Mouse (Mus musculus): Measurements from ENCODE around the gene Tcf12. TPM values are rescaled to one million over a fixed set of nuclear protein-coding genes. Genes with fewer than 3 reads are reported as not detected.

Gene Tcf12
- total RNA-seq, 2 experiments from 2014 or later: 120 to 131 TPM

DNA sequence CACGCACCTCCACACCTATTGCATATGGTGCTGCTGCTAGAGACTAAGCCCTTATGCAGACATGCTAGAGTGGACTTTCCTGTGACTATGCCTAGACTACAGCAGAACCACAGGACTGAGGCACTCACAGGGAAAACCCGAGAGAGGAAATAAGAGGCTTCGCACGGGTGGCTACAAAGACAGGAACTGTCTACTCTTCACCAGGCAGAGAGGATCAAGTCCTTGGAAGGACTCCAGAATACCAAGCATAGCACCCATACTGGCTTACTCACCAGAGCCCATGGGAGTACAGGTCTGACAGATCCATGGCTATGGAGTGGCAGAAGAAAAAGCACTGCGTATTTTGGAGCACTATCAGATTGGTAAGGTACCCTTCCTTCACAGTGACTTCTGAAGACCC, 269.8 kb downstream of the Tcf12 start:
- DNase-seq (ENCODE audit: low spot score in 2 of 2): no peak

DNA sequence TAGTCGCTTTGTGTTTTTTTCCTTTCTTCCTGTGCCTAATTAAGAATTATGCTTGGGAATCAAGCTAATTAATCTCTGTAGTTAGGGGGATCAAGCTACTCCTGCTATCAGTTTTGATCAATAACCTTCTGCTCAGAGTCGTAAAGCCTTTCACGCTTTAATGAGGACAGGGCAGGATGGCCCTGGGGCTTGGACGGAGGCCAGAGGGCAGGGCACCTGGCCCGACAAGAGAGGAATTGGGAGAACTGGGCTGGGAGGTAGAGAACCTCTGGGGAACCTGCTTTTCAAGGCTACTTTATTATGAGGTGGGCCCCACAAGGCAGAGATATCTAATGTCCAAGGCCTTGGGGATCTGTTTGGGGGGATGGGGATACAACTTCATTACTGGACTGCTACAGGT, 274.3 kb downstream of the Tcf12 start:
- DNase-seq (ENCODE audit: low spot score in 2 of 2): no peak

- DNase-seq (ENCODE audit: low spot score in 2 of 2): no peak
Observed at GRCm38 (mm10) chr9:71836366-71836765, 275.3 kb downstream of the Tcf12 start.

DNA sequence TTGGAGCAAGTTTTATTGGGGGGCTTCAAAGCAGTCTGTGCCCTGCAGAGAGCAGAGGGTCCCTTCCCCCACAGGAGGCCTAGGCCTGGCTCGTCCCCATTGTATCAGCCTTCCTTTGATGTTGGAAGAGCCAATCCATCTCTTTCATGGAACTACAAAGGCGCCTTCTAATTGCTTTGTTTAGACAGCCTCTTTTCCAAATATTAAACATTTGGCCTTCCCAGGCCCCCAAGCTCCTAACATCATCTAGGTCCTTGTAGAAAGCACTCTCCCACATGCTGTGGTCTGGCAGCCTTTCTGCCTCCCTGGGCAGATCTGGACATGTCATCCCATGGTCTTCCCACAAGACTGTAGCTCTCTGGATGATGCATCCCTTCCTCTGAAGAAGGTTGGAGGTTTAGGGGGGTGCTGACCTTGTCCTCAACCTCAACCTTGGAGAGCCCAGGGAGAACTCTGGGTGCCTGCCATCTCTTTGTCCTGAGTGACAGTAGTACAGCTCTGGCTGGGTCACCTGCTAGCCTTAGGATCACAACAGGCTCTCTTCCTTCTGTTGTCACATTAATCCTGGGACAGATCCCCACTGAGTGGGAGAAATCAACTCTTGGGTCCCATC, 276.4 kb downstream of the Tcf12 start:
- no peak for DNase-seq (ENCODE audit: low spot score in 2 of 2)

DNA sequence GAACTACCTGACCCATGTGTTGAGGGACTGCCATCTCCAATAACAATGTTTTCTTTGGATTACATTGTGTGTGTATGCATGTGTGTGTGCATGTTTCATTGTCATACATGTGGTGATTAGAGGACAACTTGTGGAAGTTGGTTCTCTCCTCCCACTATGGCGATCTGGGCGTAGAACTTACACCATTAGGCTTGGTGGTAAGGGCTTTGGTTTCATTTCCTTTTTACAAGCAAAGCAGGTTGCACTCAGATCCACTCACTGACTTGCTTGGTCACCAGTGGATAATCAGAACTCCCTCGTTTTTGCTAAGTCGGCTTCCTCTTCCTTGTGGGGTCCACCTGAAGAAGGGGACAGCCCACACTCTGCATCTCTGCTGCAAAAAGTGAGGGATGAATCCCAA, 277.0 kb downstream of the Tcf12 start:
- DNase-seq (ENCODE audit: low spot score in 2 of 2): no peak

GRCm38 (mm10) chr9:71831756-71832699, 279.6 kb downstream of the Tcf12 start:
- DNase-seq (ENCODE audit: low spot score in 2 of 2): peak; percentile 66

- no peak for DNase-seq (ENCODE audit: low spot score in 2 of 2)
Observed at GRCm38 (mm10) chr9:71830994-71831393, 280.7 kb downstream of the Tcf12 start.

DNA sequence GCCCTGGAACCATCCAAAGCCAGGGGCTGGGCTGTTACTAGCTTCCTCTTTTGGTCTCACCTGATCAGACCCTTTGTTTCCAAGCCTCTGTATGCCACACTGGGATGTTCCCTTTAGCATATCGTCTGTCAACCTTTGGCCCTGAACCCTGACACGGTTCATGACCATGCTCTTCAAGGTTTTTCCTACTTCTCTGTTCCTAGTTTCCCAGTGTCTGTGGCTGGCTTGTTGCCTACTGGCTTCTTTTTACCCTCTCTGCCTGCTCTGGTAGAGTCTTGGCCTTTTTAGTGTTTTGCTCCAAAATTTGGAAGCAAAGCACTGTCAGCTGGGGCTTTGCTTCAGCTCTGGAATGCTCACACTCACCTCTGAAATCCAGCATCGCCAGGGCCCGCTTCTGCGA, 281.3 kb downstream of the Tcf12 start:
- no peak for DNase-seq (ENCODE audit: low spot score in 2 of 2)

DNA sequence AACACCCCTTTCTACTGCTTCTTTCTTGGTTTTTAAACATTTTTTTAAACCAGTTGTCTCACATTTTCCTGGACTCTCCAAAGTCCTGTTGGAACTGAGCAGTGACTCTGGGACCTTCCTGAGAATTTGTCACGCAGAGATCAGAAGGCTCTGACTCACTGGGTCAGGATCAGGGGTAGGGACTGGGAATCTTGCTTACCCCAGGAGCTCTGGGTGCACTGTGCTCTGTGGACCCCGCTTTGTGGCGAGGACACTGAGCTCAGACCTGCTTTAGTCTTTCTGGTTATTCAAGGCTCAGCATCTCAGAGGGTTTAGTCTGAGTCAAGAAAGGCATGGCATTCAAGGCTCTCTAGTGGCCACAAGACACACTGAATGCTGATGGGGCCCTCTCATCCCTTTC, 281.9 kb downstream of the Tcf12 start:
- no peak for DNase-seq (ENCODE audit: low spot score in 2 of 2)

- no peak for DNase-seq (ENCODE audit: low spot score in 2 of 2)
Observed at GRCm38 (mm10) chr9:71829137-71829536, 282.5 kb downstream of the Tcf12 start.

DNA sequence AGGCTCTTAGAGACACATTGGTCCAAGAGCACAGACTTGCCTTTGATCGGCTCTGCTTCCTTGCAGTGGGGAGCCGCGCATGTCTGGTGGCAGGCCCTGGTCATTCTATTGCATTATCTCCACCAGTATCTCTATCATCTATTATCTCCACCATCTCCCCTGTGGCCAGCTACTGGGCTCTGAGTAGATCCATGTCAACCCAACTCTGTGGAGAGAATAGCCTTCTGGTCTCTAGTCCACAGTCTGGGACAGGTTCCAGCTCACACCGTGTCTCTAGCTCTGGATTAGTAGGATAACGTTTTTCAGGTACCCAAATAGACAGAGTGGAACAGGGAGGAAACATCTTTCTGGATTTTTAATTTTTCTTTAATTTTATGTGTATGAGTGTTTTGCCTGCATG, 284.3 kb downstream of the Tcf12 start:
- DNase-seq (ENCODE audit: low spot score in 2 of 2): no peak

- DNase-seq (ENCODE audit: low spot score in 2 of 2): peak; percentile 34 to 65
Observed at GRCm38 (mm10) chr9:71826040-71826525, 285.6 kb downstream of the Tcf12 start.

GRCm38 (mm10) chr9:71822003-71822402, 289.7 kb downstream of the Tcf12 start:
- no peak for DNase-seq (ENCODE audit: low spot score in 2 of 2)

- no peak for DNase-seq (ENCODE audit: low spot score in 2 of 2)
Observed at GRCm38 (mm10) chr9:71818453-71818852, 293.2 kb downstream of the Tcf12 start.

DNA sequence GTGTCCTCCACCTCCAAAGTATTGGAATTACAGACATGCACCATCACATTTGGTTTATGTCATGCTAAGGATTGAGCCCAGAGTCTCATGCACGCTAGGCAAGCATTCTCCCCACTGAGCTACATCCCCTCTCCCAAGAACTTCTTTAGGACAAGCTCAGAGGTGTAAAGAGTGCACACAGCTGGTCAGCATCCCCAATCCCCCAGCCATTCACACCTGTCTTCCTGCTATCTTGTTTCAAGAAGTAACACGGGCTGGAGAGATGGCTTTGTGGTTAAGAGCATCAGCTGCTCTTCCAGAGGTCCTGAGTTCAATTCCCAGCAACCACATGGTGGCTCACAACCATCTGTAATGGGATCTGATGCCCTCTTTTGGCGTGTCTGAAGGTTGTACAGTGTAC, 295.6 kb downstream of the Tcf12 start:
- no peak for DNase-seq (ENCODE audit: low spot score in 2 of 2)

DNA sequence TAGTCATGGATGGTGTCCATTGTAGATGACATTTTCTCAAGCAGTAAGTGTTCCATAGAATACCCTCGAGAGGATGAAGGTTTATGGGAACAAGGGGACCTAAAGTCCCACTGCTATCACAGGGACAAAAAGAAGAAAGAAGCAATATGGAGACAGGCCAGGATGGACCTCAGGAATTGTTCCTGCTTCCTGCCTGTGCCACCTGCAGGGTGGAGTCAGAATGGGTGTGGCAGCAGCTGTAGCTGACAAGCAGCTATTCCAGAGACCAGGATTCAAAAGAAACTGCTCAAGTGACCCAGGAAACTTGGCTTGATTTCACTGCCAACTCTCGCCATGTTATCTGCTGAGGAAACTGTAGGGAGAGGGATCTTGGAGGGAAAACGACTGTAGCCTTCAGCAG, 298.1 kb downstream of the Tcf12 start:
- DNase-seq (ENCODE audit: low spot score in 2 of 2): no peak

- no peak for DNase-seq (ENCODE audit: low spot score in 2 of 2)
Observed at GRCm38 (mm10) chr9:71812914-71813313, 298.8 kb downstream of the Tcf12 start.

GRCm38 (mm10) chr9:71812402-71812801, 299.3 kb downstream of the Tcf12 start:
- no peak for DNase-seq (ENCODE audit: low spot score in 2 of 2)

- no peak for DNase-seq (ENCODE audit: low spot score in 2 of 2)
Observed at GRCm38 (mm10) chr9:71811404-71811803, 300.3 kb downstream of the Tcf12 start.

GRCm38 (mm10) chr9:71810723-71811122, 300.9 kb downstream of the Tcf12 start:
- no peak for DNase-seq (ENCODE audit: low spot score in 2 of 2)

DNA sequence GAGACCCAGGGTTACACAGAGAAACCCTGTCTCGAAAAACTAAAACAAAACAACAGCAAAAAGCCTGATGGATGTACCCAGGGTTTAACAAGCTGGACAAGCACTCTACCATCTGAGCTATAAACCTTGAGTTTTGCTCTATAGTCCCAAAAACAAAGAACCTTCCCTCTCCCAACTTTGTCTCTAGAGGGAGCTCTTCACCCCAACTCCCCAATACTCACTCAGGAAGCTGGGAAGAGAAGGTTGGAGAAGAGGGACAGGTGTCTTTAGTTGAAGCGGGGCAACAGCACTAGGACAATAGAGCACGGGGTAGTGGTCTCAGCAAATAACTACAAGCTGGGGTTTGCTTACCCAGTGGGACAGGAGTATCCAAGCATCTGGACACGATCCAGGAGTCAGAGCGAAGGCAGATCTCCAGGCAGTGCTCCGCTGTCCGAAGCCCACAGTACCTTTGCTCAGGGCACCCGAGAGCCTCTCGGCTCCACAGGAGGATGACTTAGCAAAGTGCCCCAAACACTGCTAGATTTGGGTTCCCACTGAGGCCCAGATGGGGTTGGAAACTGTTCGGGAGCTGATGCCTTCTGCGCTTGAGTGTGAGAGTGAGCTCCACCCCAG, 302.9 kb downstream of the Tcf12 start:
- DNase-seq (ENCODE audit: low spot score in 2 of 2): no peak

DNA sequence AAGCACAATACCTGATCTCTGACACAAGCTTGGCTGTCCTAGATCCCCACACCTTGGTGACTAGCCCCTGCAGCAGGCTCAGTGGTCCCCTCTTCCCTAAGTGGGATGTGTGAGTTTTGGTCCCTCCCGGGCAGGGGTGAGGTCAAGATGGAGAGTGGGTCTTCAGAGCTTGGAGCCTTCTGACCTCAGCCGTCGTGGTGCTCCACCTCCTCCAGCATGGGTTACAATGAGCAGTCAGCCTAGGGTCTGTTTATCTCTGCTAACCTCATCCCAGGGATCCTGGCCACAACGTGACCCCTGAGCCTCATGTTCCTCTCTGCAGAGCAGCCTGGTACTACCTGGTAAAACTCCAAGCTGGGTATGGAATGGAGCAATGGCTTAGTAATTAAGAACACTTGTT, 303.9 kb downstream of the Tcf12 start:
- DNase-seq (ENCODE audit: low spot score in 2 of 2): no peak
